Mouse (Mus musculus) embryonic fibroblast, embryonic 13.5 days (primary cell): ENCODE measurements around the gene Aatk.

Experiments
- CTCF ChIP-seq: IDR thresholded peaks from 2 replicates; pipeline ENCODE4 v1.5.1; 2011; ENCODE audit warnings: mild to moderate bottlenecking, control low read depth, low read length, moderate library complexity, borderline replicate concordance; ENCODE audit not compliant: insufficient read depth
- POLR2A ChIP-seq: IDR thresholded peaks from 2 replicates; pipeline ENCODE4 v1.6.1; 2011; ENCODE audit warnings: low read depth, mild to moderate bottlenecking, control low read depth, low read length, moderate library complexity

- TF ChIP-seq CTCF, result no peak
- no peak for TF ChIP-seq POLR2A
Observed at GRCm38 (mm10) chr11:120032052-120032451, 14.9 kb downstream of the Aatk start.
